Mouse (Mus musculus) hindbrain, embryonic 11.5 days (tissue): ENCODE data around the gene Clcf1. TPM values are rescaled to one million over a fixed set of nuclear protein-coding genes. Genes with fewer than 3 reads are reported as not detected.

Experiments
- ATAC-seq: fragments of 200-750 bp; cut with Nextera tagmentation; 2 replicates; pipeline ENCODE4 v1.8.0; 2017; ENCODE audit warnings: mild to moderate bottlenecking, moderate TSS enrichment, moderate library complexity; ENCODE audit not compliant: low FRiP score
- DNase-seq: peaks from one replicate; pipeline ENCODE4 v3.0.0-alpha.2; 2015; ENCODE audit warnings: low spot score
- H3K27ac ChIP-seq: fragments of 300-500 bp; sonication (generic); 2 replicates; pipeline ENCODE4 v1.5.1; 2014; ENCODE audit warnings: mild to moderate bottlenecking, low read depth, low read length
- H3K27me3 ChIP-seq: fragments of 300-500 bp; sonication (generic); 2 replicates; pipeline ENCODE4 v1.6.1; 2014; ENCODE audit warnings: mild to moderate bottlenecking, low read length, moderate library complexity, mixed read lengths; ENCODE audit not compliant: control insufficient read depth, insufficient read depth
- H3K36me3 ChIP-seq: fragments of 300-500 bp; sonication (generic); 2 replicates; pipeline ENCODE4 v1.6.1; 2014; ENCODE audit warnings: mild to moderate bottlenecking, low read length, moderate library complexity, mixed read lengths; ENCODE audit not compliant: control insufficient read depth, insufficient read depth
- H3K4me1 ChIP-seq: fragments of 300-500 bp; sonication (generic); replicated peaks from 2 replicates; pipeline ENCODE4 v1.6.1; 2014; ENCODE audit warnings: low read length, mixed read lengths; ENCODE audit not compliant: control insufficient read depth, insufficient read depth
- H3K4me2 ChIP-seq: fragments of 300-500 bp; sonication (generic); replicated peaks from 2 replicates; pipeline ENCODE4 v1.6.1; 2014; ENCODE audit warnings: mild to moderate bottlenecking, low read depth, low read length
- H3K4me3 ChIP-seq: fragments of 300-500 bp; sonication (generic); 2 replicates; pipeline ENCODE4 v1.5.1; 2014; ENCODE audit warnings: low read depth, low read length
- H3K9ac ChIP-seq: fragments of 300-500 bp; sonication (generic); 2 replicates; pipeline ENCODE4 v1.6.1; 2014; ENCODE audit warnings: low read depth, low read length
- H3K9me3 ChIP-seq: fragments of 300-500 bp; sonication (generic); 2 replicates; pipeline ENCODE4 v1.6.1; 2016; ENCODE audit warnings: low read length; ENCODE audit not compliant: control insufficient read depth
- WGBS: fragments of 180-500 bp; shearing (Covaris S2); extraction: QIAGEN DNeasy Blood & Tissue Kit; methylation state at CpG from one replicate; pipeline ENCODE4 v1.1.7; 2014; 5-methylcytosine and 5-hydroxymethylcytosine counted together
- polyA plus RNA-seq: library from polyadenylated mRNA; unstranded; fragments of >200 nt; fragmentation: Nextera tagmentation; extraction: Ambion mirVana; gene quantifications from 2 replicates; pipeline ENCODE4 v1.2.1, GENCODE M21; 2014

The Clcf1 gene
- polyA plus RNA-seq, 1 experiment from 2014 or later, result 0.90 TPM

DNA sequence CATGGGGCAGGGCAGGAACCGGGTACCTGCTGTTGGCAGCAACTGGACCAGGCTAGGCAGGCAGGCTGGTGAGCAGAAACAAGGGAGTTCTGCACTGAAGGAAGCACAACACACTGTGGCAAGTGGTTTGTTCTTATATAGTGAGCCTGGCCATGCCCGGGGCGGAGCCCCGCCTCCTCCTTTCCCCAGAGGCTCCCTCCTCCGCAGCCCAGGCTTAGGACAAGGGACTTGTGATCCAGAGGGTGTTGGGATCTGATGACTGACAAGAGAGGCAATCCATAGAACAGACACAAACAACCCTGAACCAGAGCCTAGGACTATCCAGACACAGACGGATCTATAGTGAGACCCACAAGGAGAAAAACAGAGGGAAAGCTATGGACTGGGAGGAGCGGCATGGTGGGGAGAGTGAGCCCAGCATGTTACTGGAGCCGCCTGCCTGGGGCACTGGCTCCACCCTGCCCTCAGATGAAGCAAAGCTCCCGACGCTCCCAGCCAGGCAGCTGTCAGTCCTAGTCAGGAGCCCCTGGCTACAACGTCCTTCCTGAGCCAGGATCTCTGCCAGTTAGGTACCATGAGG lies 38.6 kb upstream of the Clcf1 start, which contains the start of gene Carns1:
Gene Carns1 (minus strand): TSS at position 112 of the 580 bp plus-strand sequence.
- Histone ChIP-seq H3K4me1 (0 out of 2 replicates have a peak, but pooled peaks cover 3% of the 10 kb centered on the region), H3K27ac (no peak within 1 kb of the TSS), H3K36me3 (no peaks in the 10 kb centered on the region), H3K4me3 (0 out of 2 replicates have a peak within 1 kb of the TSS, but pooled peaks have one; percentile 6), H3K4me2 (peak within 1 kb of the TSS; percentile 33), H3K9me3 (no peaks in the 10 kb centered on the region), H3K9ac (peak within 1 kb of the TSS; percentile 17), H3K27me3 (no peaks in the 10 kb centered on the region)
- DNase-seq (peak; percentile 43), ATAC-seq (no peak; the same call in 1 of the 2 replicates)
- 5% methylated on average over 11 of the region's 11 CpGs for WGBS

DNA sequence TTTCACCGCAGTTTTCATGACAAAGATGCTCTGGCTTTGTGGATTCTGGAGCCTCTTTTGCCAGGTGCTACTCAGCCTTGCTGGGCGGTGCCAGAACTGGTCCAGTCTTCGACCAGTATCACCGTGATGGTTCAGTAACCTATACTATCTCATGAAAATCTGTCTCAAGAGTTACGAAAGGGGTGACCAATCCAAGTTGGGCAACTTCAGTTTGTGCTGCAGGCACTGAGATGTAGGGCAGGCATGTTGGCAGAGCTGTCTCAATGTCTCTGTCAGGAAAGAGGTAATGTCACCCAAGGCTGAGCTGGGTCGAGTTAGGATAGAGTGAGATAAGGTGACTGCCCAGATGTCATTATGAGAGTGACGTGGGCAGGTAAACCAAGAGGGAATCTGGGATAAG lies 33.6 kb upstream of the Clcf1 start:
- DNase-seq (no peak), ATAC-seq (no peak)
- no peaks in the 10 kb centered on the region for H3K27me3 ChIP-seq
- H3K9ac ChIP-seq, result no peak overlapping the region
- no peaks in the 10 kb centered on the region for H3K9me3 ChIP-seq
- no peaks in the 10 kb centered on the region for H3K4me1 ChIP-seq
- H3K36me3 ChIP-seq, result no peaks in the 10 kb centered on the region
- no peak overlapping the region for H3K27ac ChIP-seq
- WGBS, result 87% methylated on average over 7 of the region's 7 CpGs
- no peak overlapping the region for H3K4me3 ChIP-seq
- no peak overlapping the region for H3K4me2 ChIP-seq

DNA sequence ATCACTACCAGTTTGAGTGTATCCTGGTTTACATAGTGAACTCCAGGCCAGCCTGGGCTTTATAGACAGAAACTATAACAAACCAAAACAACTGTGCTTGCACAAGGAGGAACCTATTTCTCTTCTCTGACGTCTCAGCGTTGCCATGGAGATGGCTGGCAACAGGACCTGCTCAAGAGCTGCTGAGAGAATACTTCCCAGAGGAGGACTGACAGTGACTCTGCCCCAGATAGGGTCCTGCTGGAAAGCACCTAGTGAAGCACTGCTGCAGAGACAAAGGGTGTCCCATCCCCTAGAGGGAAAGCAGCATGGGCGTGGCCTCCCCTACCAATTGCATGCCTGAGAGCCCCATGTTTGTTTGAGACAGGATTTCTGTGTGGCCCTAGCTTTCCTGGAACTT lies 32.1 kb upstream of the Clcf1 start:
- no peaks in the 10 kb centered on the region for H3K36me3 ChIP-seq
- no peak overlapping the region for H3K9ac ChIP-seq
- ATAC-seq (no peak), DNase-seq (peak; percentile 43)
- H3K27me3 ChIP-seq, result no peaks in the 10 kb centered on the region
- H3K4me2 ChIP-seq, result no peak overlapping the region
- no peaks in the 10 kb centered on the region for H3K4me1 ChIP-seq
- WGBS, result 46% methylated on average over 3 of the region's 3 CpGs
- no peaks in the 10 kb centered on the region for H3K9me3 ChIP-seq
- H3K27ac ChIP-seq, result no peak overlapping the region
- H3K4me3 ChIP-seq, result no peak overlapping the region

DNA sequence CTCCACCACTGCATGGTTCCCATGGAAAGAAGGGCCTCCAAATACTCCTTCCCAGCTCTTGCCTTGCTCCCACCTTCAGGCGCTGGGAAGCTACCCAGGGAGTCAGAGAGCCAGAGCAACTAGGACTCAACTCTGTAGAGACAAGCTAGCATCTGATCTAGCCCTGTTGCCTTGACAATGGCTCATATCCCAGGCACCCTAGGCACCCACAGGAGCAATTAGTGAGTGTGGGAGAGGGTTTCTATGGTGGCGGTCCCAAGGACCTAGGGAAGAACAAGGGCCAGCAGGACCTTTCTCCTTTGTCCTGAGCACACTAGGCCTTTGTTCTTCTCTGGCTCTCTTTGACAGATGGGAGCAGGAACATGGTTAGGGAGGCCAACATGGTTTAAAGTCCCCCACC lies 30.3 kb upstream of the Clcf1 start:
- Histone ChIP-seq H3K27me3 (no peaks in the 10 kb centered on the region), H3K36me3 (no peaks in the 10 kb centered on the region), H3K9ac (no peak overlapping the region), H3K4me1 (no peaks in the 10 kb centered on the region), H3K27ac (no peak overlapping the region), H3K9me3 (no peaks in the 10 kb centered on the region), H3K4me3 (no peak overlapping the region), H3K4me2 (no peak overlapping the region)
- 67% methylated on average over 2 of the region's 2 CpGs for WGBS
- no peak for DNase-seq
- ATAC-seq, result no peak

DNA sequence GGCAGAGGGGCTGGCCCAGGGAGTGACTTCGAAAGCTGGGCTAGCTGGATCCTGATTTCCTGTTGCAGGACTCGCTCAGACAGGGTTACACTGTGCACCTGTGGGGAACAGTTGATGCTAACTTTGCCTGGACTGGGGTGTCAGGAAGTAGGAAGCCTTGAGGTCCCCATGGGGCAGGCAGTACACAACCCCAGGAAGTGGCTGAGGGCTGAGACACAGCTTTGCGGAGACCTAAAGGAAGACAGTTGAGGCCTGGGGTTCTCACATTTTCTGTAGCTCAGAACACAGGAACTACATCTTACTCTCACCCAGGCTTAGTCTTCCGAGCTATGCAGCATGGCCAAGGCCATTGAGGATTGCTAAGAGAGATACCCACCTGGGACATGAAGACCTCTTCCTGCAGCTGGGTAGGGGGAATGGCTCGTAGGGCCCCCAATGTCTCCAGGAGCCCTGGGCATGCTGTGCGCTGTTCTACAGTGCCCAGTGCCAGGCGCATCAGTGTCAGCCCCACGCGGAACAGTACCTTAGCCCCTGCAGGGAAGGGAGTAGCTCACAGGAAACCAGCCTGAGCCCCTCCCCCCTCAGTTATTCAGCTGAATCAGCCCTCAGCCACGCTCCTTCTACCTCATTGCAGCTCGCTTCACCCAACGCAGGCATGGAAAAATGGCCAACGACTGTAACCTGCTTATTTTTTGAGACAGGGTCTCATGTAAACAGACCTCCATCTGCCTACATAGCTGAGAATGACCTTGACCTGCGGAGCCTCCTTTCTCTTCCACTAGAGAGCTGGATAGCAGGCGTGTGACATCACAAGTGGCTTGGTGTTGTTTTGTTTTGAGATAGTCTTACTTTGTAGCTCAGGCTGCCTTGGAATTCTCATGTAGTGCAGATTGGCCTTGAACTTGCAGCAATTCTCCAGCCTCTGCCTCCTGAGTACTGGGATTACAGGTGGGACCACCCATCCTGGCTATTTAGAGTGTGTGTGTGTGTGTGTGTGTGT lies 28.8 kb upstream of the Clcf1 start:
- Histone ChIP-seq H3K27ac (no peak overlapping the region), H3K9me3 (no peaks in the 10 kb centered on the region), H3K27me3 (no peaks in the 10 kb centered on the region), H3K4me1 (no peaks in the 10 kb centered on the region), H3K9ac (no peak overlapping the region), H3K4me3 (no peak overlapping the region), H3K4me2 (no peak overlapping the region), H3K36me3 (no peaks in the 10 kb centered on the region)
- WGBS, result 59% methylated on average over 15 of the region's 15 CpGs
- DNase-seq (no peak), ATAC-seq (no peak)

DNA sequence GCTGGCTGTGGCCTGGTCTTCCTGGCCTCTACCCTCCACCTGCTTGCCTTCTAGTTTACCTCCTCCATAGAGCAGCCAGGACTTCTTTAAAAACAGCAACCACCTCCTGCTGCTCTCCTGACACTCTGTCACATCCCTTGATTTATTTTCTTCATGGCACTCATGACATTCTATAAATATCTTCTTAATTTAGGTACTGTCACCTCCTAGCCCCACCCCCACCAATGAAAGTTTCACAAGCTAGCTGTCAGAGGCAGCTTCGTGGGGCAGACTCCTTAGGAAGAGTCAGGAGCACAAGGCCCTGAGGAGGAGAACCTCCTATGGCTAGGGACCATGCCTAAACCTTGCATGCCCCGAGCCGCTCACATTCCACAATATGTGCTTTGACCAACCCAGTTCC lies 26.7 kb upstream of the Clcf1 start:
- Histone ChIP-seq H3K4me1 (no peaks in the 10 kb centered on the region), H3K36me3 (no peaks in the 10 kb centered on the region), H3K9me3 (no peaks in the 10 kb centered on the region), H3K9ac (no peak overlapping the region), H3K27ac (no peak overlapping the region), H3K4me2 (no peak overlapping the region), H3K27me3 (no peaks in the 10 kb centered on the region), H3K4me3 (no peak overlapping the region)
- WGBS, result 80% methylated on average over 3 of the region's 3 CpGs
- no peak for ATAC-seq
- DNase-seq, result no peak

DNA sequence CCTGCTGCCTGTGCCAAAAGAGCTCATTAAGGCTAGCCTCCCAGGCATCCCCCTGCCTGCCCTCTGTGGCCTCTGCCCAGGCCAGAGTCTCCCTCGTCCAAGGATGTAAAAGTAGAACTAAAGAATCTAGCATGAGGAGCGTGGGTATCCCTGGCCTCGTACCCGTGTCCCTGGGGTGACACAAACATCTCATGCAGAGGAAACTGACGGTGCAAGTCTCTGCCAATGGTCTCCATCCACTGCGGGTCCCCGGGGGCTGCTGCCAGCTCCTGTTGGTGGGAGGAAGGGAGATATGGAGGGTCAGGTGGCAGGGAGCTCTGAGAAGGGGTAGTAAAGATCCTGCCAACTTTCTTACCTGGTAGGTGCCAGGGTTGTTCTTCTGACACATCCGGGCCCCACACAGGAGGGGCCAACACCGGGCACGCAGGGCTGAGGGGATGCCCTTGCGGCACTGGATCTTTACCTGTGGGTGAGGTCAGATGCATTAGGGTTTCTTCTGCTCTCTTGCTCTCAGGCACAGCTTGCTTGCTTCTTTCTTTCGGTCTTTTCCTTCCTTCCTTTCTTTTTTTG lies 24.9 kb upstream of the Clcf1 start:
- H3K4me3 ChIP-seq, result no peak overlapping the region
- DNase-seq (no peak), ATAC-seq (no peak)
- no peaks in the 10 kb centered on the region for H3K9me3 ChIP-seq
- 86% methylated on average over 12 of the region's 12 CpGs for WGBS
- peaks cover 5% of the 10 kb centered on the region; the same call in 1 of the 2 replicates for H3K4me1 ChIP-seq
- no peaks in the 10 kb centered on the region for H3K27me3 ChIP-seq
- H3K36me3 ChIP-seq, result peaks cover 2% of the 10 kb centered on the region; the same call in 1 of the 2 replicates
- no peak overlapping the region for H3K9ac ChIP-seq
- H3K27ac ChIP-seq, result no peak overlapping the region
- H3K4me2 ChIP-seq, result no peak overlapping the region

DNA sequence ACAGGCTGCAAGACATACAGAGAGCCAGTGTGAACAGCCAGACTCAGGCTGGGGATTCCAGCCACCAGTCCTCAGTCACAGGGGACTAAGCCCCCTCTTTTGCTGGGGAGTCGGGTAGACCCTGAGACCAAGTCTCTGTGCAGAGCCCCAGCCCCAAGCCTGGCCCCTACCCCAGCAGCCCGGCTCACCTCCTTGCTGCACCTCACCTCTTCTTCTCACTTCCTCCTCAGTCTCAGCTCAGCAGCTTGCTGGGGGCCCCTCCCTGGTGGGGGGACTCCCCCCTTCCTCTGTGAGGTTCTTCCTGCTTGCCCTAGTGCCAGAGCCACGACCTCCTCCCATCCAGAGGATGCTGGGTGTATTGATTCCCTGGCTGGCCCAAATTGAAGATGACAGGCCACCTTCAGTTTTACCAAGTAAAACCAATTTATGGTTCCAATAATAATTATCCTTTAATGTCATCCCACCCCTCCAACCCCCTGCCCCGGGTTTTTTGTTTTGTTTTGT lies 23.2 kb upstream of the Clcf1 start, which contains the start of gene Tbc1d10c:
Gene Tbc1d10c (minus strand): TSS at position 454 of the 504 bp plus-strand sequence.
- H3K9me3 ChIP-seq, result no peaks in the 10 kb centered on the region
- H3K4me2 ChIP-seq, result peak within 1 kb of the TSS; percentile 92
- 74% methylated on average over 4 of the region's 4 CpGs for WGBS
- H3K27ac ChIP-seq, result peak within 1 kb of the TSS; percentile 84
- H3K4me1 ChIP-seq, result peaks cover 5% of the 10 kb centered on the region; the same call in 1 of the 2 replicates
- peak within 1 kb of the TSS; percentile 98 for H3K9ac ChIP-seq
- peaks cover 11% of the 10 kb centered on the region for H3K36me3 ChIP-seq
- H3K27me3 ChIP-seq, result no peaks in the 10 kb centered on the region
- DNase-seq (no peak), ATAC-seq (no peak)
- H3K4me3 ChIP-seq, result peak within 1 kb of the TSS; percentile 96
